Mouse (Mus musculus): Measurements from ENCODE around the gene Rgs12. TPM values are rescaled to one million over a fixed set of nuclear protein-coding genes. Genes with fewer than 3 reads are reported as not detected.

Gene Rgs12
- total RNA-seq, 1 experiment: 17.0 TPM

- Histone ChIP-seq H3K36me3 (ENCODE audit: control insufficient read depth, insufficient read depth, low read length, poor library complexity, severe bottlenecking) (no peaks in the 10 kb centered on the region), H3K9ac (ENCODE audit: insufficient read depth, low read depth, low read length, poor library complexity, severe bottlenecking) (0 out of 2 replicates have a peak overlapping the region, but pooled peaks have one; percentile 33), H3K9me3 (ENCODE audit: control insufficient read depth, insufficient read depth, low read depth, low read length) (no peaks in the 10 kb centered on the region), H3K4me3 (ENCODE audit: insufficient read depth in 1 of 2, low read depth in 1 of 2, low read length in 2 of 2, poor library complexity in 1 of 2, severe bottlenecking in 1 of 2) (no peak overlapping the region), H3K27ac (ENCODE audit: insufficient read depth, low read depth, low read length, poor library complexity, severe bottlenecking) (no peak overlapping the region), H3K4me1 (ENCODE audit: control insufficient read depth in 2 of 2, insufficient read depth in 2 of 2, low read length in 2 of 2, poor library complexity in 1 of 2) (peaks cover 0 to 7% of the 10 kb centered on the region in 2 experiments; a peak in 1 of 4 replicates)
- TF ChIP-seq CHD2 (IDR thresholded peaks at IDR 0.05; ENCODE audit: low read depth, low read length): no peak
- TF ChIP-seq MAFK (IDR thresholded peaks at IDR 0.05; ENCODE audit: insufficient read depth, low read depth, low read length): no peak
- no peak for TF ChIP-seq HCFC1 (IDR thresholded peaks at IDR 0.05; ENCODE audit: borderline replicate concordance, insufficient read depth, low read length)
- no peak for TF ChIP-seq ZC3H11A (IDR thresholded peaks at IDR 0.05; ENCODE audit: borderline replicate concordance, low read depth, low read length)
- TF ChIP-seq ZNF384 (IDR thresholded peaks at IDR 0.05; ENCODE audit: low read depth, low read length): no peak
- in situ Hi-C loops (cut with MboI; ENCODE audit: low sequenced_read_pairs in 2 of 2, unreplicated experiment in 2 of 2): no loop called here
- DNase-seq (ENCODE audit: low read depth, low spot score): no peak
These were observed 32.5 kb downstream of the Rgs12 start for GRCm38 (mm10) chr5:34981734-34982133.

- TF ChIP-seq ZNF384 (IDR thresholded peaks at IDR 0.05; ENCODE audit: low read depth, low read length): no peak
- no peak for TF ChIP-seq ZC3H11A (IDR thresholded peaks at IDR 0.05; ENCODE audit: borderline replicate concordance, low read depth, low read length)
- TF ChIP-seq CHD2 (IDR thresholded peaks at IDR 0.05; ENCODE audit: low read depth, low read length): no peak
- in situ Hi-C loops (cut with MboI; ENCODE audit: low sequenced_read_pairs in 2 of 2, unreplicated experiment in 2 of 2): no loop called here
- H3K27ac ChIP-seq (ENCODE audit: insufficient read depth, low read depth, low read length, poor library complexity, severe bottlenecking): no peak overlapping the region
- H3K4me3 ChIP-seq (ENCODE audit: insufficient read depth in 1 of 2, low read depth in 1 of 2, low read length in 2 of 2, poor library complexity in 1 of 2, severe bottlenecking in 1 of 2): no peak overlapping the region
- DNase-seq (ENCODE audit: low read depth, low spot score): no peak
- H3K4me1 ChIP-seq (ENCODE audit: control insufficient read depth in 2 of 2, insufficient read depth in 2 of 2, low read length in 2 of 2, poor library complexity in 1 of 2): peaks cover 0 to 11% of the 10 kb centered on the region in 2 experiments; a peak in 1 of 4 replicates
- H3K36me3 ChIP-seq (ENCODE audit: control insufficient read depth, insufficient read depth, low read length, poor library complexity, severe bottlenecking): no peaks in the 10 kb centered on the region
- no peak overlapping the region for H3K9ac ChIP-seq (ENCODE audit: insufficient read depth, low read depth, low read length, poor library complexity, severe bottlenecking)
- no peaks in the 10 kb centered on the region for H3K9me3 ChIP-seq (ENCODE audit: control insufficient read depth, insufficient read depth, low read depth, low read length)
These were observed 35.7 kb downstream of the Rgs12 start for GRCm38 (mm10) chr5:34984933-34985332.

- H3K4me3 ChIP-seq (ENCODE audit: insufficient read depth in 1 of 2, low read depth in 1 of 2, low read length in 2 of 2, poor library complexity in 1 of 2, severe bottlenecking in 1 of 2): no peak overlapping the region
- TF ChIP-seq ZNF384 (IDR thresholded peaks at IDR 0.05; ENCODE audit: low read depth, low read length) (no peak), MAFK (IDR thresholded peaks at IDR 0.05; ENCODE audit: insufficient read depth, low read depth, low read length) (no peak), CHD2 (IDR thresholded peaks at IDR 0.05; ENCODE audit: low read depth, low read length) (no peak), ZC3H11A (IDR thresholded peaks at IDR 0.05; ENCODE audit: borderline replicate concordance, low read depth, low read length) (no peak; the same call in 1 of the 2 replicates), HCFC1 (IDR thresholded peaks at IDR 0.05; ENCODE audit: borderline replicate concordance, insufficient read depth, low read length) (no peak)
- H3K4me1 ChIP-seq (ENCODE audit: control insufficient read depth in 2 of 2, insufficient read depth in 2 of 2, low read length in 2 of 2, poor library complexity in 1 of 2): peaks cover 1 to 16% of the 10 kb centered on the region in 2 experiments; a peak in 1 of 4 replicates
- H3K36me3 ChIP-seq (ENCODE audit: control insufficient read depth, insufficient read depth, low read length, poor library complexity, severe bottlenecking): no peaks in the 10 kb centered on the region
- no peak overlapping the region for H3K27ac ChIP-seq (ENCODE audit: insufficient read depth, low read depth, low read length, poor library complexity, severe bottlenecking)
- no peaks in the 10 kb centered on the region for H3K9me3 ChIP-seq (ENCODE audit: control insufficient read depth, insufficient read depth, low read depth, low read length)
- H3K9ac ChIP-seq (ENCODE audit: insufficient read depth, low read depth, low read length, poor library complexity, severe bottlenecking): no peak overlapping the region
- peak; percentile 62 for DNase-seq (ENCODE audit: low read depth, low spot score)
- in situ Hi-C loops (cut with MboI; ENCODE audit: low sequenced_read_pairs in 2 of 2, unreplicated experiment in 2 of 2): no loop called here
These were observed 36.6 kb downstream of the Rgs12 start for GRCm38 (mm10) chr5:34985867-34986266.

- H3K27ac ChIP-seq (ENCODE audit: insufficient read depth, low read depth, low read length, poor library complexity, severe bottlenecking): no peak overlapping the region
- no peak overlapping the region for H3K4me3 ChIP-seq (ENCODE audit: insufficient read depth in 1 of 2, low read depth in 1 of 2, low read length in 2 of 2, poor library complexity in 1 of 2, severe bottlenecking in 1 of 2)
- no peak for DNase-seq (ENCODE audit: low read depth, low spot score)
- H3K9ac ChIP-seq (ENCODE audit: insufficient read depth, low read depth, low read length, poor library complexity, severe bottlenecking): no peak overlapping the region
- peaks cover 4 to 15% of the 10 kb centered on the region in 2 experiments; a peak in 1 of 4 replicates for H3K4me1 ChIP-seq (ENCODE audit: control insufficient read depth in 2 of 2, insufficient read depth in 2 of 2, low read length in 2 of 2, poor library complexity in 1 of 2)
- TF ChIP-seq HCFC1 (IDR thresholded peaks at IDR 0.05; ENCODE audit: borderline replicate concordance, insufficient read depth, low read length): no peak
- TF ChIP-seq MAFK (IDR thresholded peaks at IDR 0.05; ENCODE audit: insufficient read depth, low read depth, low read length): no peak
- TF ChIP-seq CHD2 (IDR thresholded peaks at IDR 0.05; ENCODE audit: low read depth, low read length): no peak
- no peak for TF ChIP-seq ZNF384 (IDR thresholded peaks at IDR 0.05; ENCODE audit: low read depth, low read length)
- TF ChIP-seq ZC3H11A (IDR thresholded peaks at IDR 0.05; ENCODE audit: borderline replicate concordance, low read depth, low read length): no peak
- H3K36me3 ChIP-seq (ENCODE audit: control insufficient read depth, insufficient read depth, low read length, poor library complexity, severe bottlenecking): no peaks in the 10 kb centered on the region
- in situ Hi-C loops (cut with MboI; ENCODE audit: low sequenced_read_pairs in 2 of 2, unreplicated experiment in 2 of 2): no loop called here
- H3K9me3 ChIP-seq (ENCODE audit: control insufficient read depth, insufficient read depth, low read depth, low read length): no peaks in the 10 kb centered on the region
These were observed 38.2 kb downstream of the Rgs12 start for GRCm38 (mm10) chr5:34987396-34987795.

GRCm38 (mm10) chr5:34988690-34989089 lies 39.4 kb downstream of the Rgs12 start:
- TF ChIP-seq ZNF384 (IDR thresholded peaks at IDR 0.05; ENCODE audit: low read depth, low read length) (no peak), ZC3H11A (IDR thresholded peaks at IDR 0.05; ENCODE audit: borderline replicate concordance, low read depth, low read length) (no peak), MAFK (IDR thresholded peaks at IDR 0.05; ENCODE audit: insufficient read depth, low read depth, low read length) (no peak), CHD2 (IDR thresholded peaks at IDR 0.05; ENCODE audit: low read depth, low read length) (no peak), HCFC1 (IDR thresholded peaks at IDR 0.05; ENCODE audit: borderline replicate concordance, insufficient read depth, low read length) (no peak)
- in situ Hi-C loops (cut with MboI; ENCODE audit: low sequenced_read_pairs in 2 of 2, unreplicated experiment in 2 of 2): no loop called here
- no peak overlapping the region for H3K4me3 ChIP-seq (ENCODE audit: insufficient read depth in 1 of 2, low read depth in 1 of 2, low read length in 2 of 2, poor library complexity in 1 of 2, severe bottlenecking in 1 of 2)
- H3K9me3 ChIP-seq (ENCODE audit: control insufficient read depth, insufficient read depth, low read depth, low read length): no peaks in the 10 kb centered on the region
- no peak overlapping the region for H3K27ac ChIP-seq (ENCODE audit: insufficient read depth, low read depth, low read length, poor library complexity, severe bottlenecking)
- H3K36me3 ChIP-seq (ENCODE audit: control insufficient read depth, insufficient read depth, low read length, poor library complexity, severe bottlenecking): no peaks in the 10 kb centered on the region
- peaks cover 4 to 15% of the 10 kb centered on the region in 2 experiments; a peak in 1 of 4 replicates for H3K4me1 ChIP-seq (ENCODE audit: control insufficient read depth in 2 of 2, insufficient read depth in 2 of 2, low read length in 2 of 2, poor library complexity in 1 of 2)
- H3K9ac ChIP-seq (ENCODE audit: insufficient read depth, low read depth, low read length, poor library complexity, severe bottlenecking): no peak overlapping the region
- no peak for DNase-seq (ENCODE audit: low read depth, low spot score)
